Mouse (Mus musculus) hindbrain, postnatal 0 days (tissue): ENCODE data around the gene Trim63. TPM values are rescaled to one million over a fixed set of nuclear protein-coding genes. Genes with fewer than 3 reads are reported as not detected.
"Not testable (repeated sequence)": the region's sequence is repeated elsewhere in the genome, so short reads cannot be mapped to it uniquely, and the experiment has no call there.

Source experiments
- ATAC-seq: fragments of 200-750 bp; cut with Nextera tagmentation; 2 replicates; pipeline ENCODE4 v1.8.0; 2017; ENCODE audit warnings: mild to moderate bottlenecking, moderate TSS enrichment, moderate library complexity
- DNase-seq: peaks from one replicate; pipeline ENCODE4 v3.0.0-alpha.2; 2015; ENCODE audit warnings: low spot score
- H3K27ac ChIP-seq: fragments of 300-500 bp; sonication (generic); 2 replicates; pipeline ENCODE4 v1.5.1; 2014; ENCODE audit warnings: mild to moderate bottlenecking
- H3K27me3 ChIP-seq: fragments of 300-500 bp; sonication (generic); 2 replicates; pipeline ENCODE4 v1.6.1; 2014; ENCODE audit warnings: low read length, mixed read lengths; ENCODE audit not compliant: insufficient read depth
- H3K36me3 ChIP-seq: fragments of 300-500 bp; sonication (generic); 2 replicates; pipeline ENCODE4 v1.6.1; 2014; ENCODE audit warnings: low read length, mixed read lengths; ENCODE audit not compliant: insufficient read depth
- H3K4me1 ChIP-seq: fragments of 300-500 bp; sonication (generic); 2 replicates; pipeline ENCODE4 v1.6.1; 2014; ENCODE audit warnings: antibody characterized with exemption, low read length, mixed read lengths; ENCODE audit not compliant: insufficient read depth
- H3K4me2 ChIP-seq: fragments of 300-500 bp; sonication (generic); 2 replicates; pipeline ENCODE4 v1.6.1; 2014; ENCODE audit warnings: low read depth, mild to moderate bottlenecking, low read length, moderate library complexity, mixed read lengths
- H3K4me3 ChIP-seq: fragments of 300-500 bp; sonication (generic); 2 replicates; pipeline ENCODE4 v1.5.1; 2014; ENCODE audit warnings: low read length
- H3K9ac ChIP-seq: fragments of 300-500 bp; sonication (generic); replicated peaks from 2 replicates; pipeline ENCODE4 v1.6.1; 2014; ENCODE audit warnings: mild to moderate bottlenecking, low read length, moderate library complexity, mixed read lengths
- H3K9me3 ChIP-seq: fragments of 300-500 bp; sonication (generic); 2 replicates; pipeline ENCODE4 v1.6.1; 2016; ENCODE audit warnings: low read length, mixed read lengths
- CTCF ChIP-seq: IDR thresholded peaks from 2 replicates; pipeline ENCODE4 v1.5.1; 2016; ENCODE audit warnings: antibody characterized with exemption, control low read depth, low read depth
- WGBS: fragments of 180-500 bp; shearing (Covaris S2); extraction: QIAGEN DNeasy Blood & Tissue Kit; methylation state at CpG from one replicate; pipeline ENCODE4 v1.1.7; 2014; 5-methylcytosine and 5-hydroxymethylcytosine counted together
- polyA plus RNA-seq: library from polyadenylated mRNA; unstranded; fragments of >200 nt; fragmentation: Nextera tagmentation; extraction: Ambion mirVana; gene quantifications from 2 replicates; pipeline ENCODE4 v1.2.1, GENCODE M21; 2015
- total RNA-seq: library from RNA; depleted of rRNA; stranded (reverse); fragments of >200 nt; gene quantifications from 2 replicates; pipeline ENCODE4 v1.2.3, GENCODE M21; 2014

Trim63 gene
- total and polyA plus RNA-seq, 2 experiments from 2014 or later: 1.1 to 1.5 TPM

DNA sequence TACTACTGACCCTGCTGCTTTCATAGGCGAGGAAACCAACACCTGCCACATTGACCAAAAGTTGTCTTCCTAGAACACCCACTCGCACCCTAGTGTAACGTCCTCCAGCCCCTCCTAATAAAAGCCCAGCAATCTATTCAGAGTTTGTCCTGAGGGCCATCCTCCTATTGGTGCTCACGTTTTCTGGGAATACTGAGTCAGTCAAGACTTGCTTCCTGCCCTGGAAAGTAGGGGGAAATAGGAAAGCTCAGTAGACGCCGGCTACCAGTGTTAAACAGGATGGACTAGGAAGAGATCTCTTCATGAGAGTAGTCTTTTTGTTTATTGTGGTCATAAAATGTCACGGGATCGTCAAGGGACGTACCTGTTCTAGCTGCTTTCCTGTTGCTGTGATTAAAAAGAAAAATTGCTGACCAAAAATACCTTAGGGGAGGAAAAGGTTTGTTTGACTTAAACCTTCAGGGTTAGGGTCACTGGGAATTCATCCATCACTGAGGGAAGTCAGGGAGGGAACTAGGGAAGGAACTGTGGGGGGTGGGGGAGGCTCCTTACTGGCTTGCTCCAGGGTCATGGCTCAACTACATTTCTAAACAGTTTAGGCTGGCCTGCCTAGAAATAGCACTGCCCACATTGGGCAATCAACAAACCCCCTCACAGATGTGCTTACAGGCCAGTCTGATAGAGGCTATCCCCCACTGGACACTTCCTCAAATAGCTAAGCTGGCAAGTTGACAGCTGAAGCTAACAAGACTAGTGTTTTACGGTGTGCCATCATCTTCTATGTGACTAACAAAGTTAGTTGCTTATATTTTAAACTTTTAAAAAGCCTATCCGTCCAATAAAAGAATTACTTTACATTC is 26.3 kb upstream of the Trim63 start:
- H3K4me3 ChIP-seq: peak overlapping the region; percentile 99
- no peaks in the 10 kb centered on the region for H3K9me3 ChIP-seq
- peak overlapping the region; percentile 100 for H3K27ac ChIP-seq
- peaks cover 8% of the 10 kb centered on the region for H3K36me3 ChIP-seq
- no peaks in the 10 kb centered on the region for H3K27me3 ChIP-seq
- peak overlapping the region; percentile 66 for H3K4me2 ChIP-seq
- peak; percentile 13 for DNase-seq
- ATAC-seq: no peak
- TF ChIP-seq CTCF: no peak
- peak overlapping the region; percentile 98 for H3K9ac ChIP-seq
- peaks cover 8% of the 10 kb centered on the region; the same call in 1 of the 2 replicates for H3K4me1 ChIP-seq
- WGBS: 46% methylated on average over 11 of the region's 11 CpGs

DNA sequence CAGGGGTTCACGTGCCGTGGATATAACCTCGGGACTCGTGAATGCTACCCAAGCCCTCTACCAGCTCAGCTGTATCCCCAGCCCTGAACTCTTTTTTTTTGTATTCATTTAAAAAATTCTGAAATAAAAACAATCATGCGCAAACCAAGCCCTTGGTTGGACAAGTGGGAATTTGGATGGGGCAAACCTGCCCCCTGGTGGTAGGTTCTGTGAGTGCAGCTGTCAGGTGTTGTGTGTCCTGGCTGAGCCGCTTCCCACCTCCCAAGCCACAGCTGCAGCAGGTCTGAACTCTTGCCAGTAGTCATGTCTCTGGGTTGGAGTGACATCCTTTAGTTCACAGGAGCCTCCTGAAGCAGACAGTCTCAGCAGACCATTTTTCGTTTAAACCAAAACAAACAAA is 22.9 kb upstream of the Trim63 start:
- no peaks in the 10 kb centered on the region for H3K9me3 ChIP-seq
- no peak overlapping the region for H3K9ac ChIP-seq
- H3K4me1 ChIP-seq: peaks cover 8% of the 10 kb centered on the region; the same call in 1 of the 2 replicates
- DNase-seq (peak; percentile 83), ATAC-seq (no peak)
- WGBS: 19% methylated on average over 7 of the region's 7 CpGs
- H3K36me3 ChIP-seq: no peaks in the 10 kb centered on the region
- no peak overlapping the region for H3K27ac ChIP-seq
- peak; percentile 92 for TF ChIP-seq CTCF
- no peaks in the 10 kb centered on the region for H3K27me3 ChIP-seq
- H3K4me2 ChIP-seq: no peak overlapping the region
- no peak overlapping the region for H3K4me3 ChIP-seq

DNA sequence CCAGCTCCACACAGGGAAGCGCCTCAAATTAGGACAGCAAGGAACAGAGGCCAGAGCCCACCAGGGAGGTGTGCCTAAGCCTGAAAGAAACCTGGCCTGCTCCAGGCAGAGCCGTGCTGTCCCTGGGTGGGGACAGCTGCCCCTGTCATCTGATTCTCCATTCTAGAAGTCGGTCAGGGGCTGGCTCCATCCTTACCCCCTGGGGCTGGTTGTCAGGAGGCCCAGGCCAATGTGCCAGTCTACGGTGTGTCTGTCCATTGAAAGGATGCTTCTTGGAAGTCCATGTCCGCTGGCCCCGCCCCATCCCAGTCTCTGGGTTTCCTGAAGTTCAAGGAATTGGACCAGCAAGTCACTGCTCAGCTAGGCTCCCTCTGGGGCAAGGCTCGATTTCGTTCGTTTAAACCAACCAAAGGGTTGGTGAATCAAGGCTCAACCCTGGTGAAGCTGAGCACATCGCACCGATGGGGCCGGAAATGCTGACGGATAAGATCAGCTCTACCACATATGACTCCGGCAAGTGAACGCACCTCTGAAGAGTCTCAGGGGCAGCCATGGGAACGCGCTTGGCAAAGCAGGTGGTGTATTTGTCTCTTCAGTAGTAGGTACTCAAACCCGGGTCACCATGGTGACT is 21.7 kb upstream of the Trim63 start:
- no peak overlapping the region for H3K27ac ChIP-seq
- no peaks in the 10 kb centered on the region for H3K36me3 ChIP-seq
- no peak overlapping the region for H3K4me2 ChIP-seq
- no peaks in the 10 kb centered on the region for H3K9me3 ChIP-seq
- H3K4me3 ChIP-seq: no peak overlapping the region
- H3K4me1 ChIP-seq: peaks cover 7% of the 10 kb centered on the region; the same call in 1 of the 2 replicates
- no peak for ATAC-seq
- TF ChIP-seq CTCF: no peak
- no peak for DNase-seq
- no peaks in the 10 kb centered on the region for H3K27me3 ChIP-seq
- WGBS: 66% methylated on average over 18 of the region's 18 CpGs
- H3K9ac ChIP-seq: no peak overlapping the region

DNA sequence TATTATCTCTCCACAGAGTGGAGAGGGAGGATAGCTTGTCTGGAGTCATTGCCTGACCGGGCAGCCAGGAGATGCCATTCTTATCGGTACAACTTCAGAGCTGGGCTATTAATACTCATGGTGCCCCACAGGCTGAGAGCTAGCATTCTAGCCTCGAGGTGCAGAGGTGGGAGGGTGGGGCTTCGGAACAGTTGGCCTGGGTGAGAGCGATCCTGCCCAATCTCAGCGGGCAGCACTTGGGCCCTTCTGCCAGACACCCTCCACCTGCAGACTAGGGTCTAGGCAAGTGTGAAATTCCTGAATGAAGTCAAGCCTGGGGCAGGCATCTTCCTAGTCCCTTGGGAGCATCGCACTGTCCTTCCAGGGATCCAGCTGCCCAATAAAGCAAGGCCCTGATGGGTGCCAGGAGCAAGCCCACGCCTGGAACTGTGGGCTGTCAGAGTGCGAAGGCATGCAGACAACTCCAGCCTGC is 21.2 kb upstream of the Trim63 start:
- no peak for TF ChIP-seq CTCF
- H3K9ac ChIP-seq: no peak overlapping the region
- H3K27ac ChIP-seq: no peak overlapping the region
- ATAC-seq (no peak), DNase-seq (no peak)
- no peaks in the 10 kb centered on the region for H3K27me3 ChIP-seq
- H3K9me3 ChIP-seq: no peaks in the 10 kb centered on the region
- no peak overlapping the region for H3K4me3 ChIP-seq
- H3K4me1 ChIP-seq: peaks cover 1% of the 10 kb centered on the region; the same call in 1 of the 2 replicates
- H3K36me3 ChIP-seq: no peaks in the 10 kb centered on the region
- H3K4me2 ChIP-seq: no peak overlapping the region
- WGBS: 71% methylated on average over 9 of the region's 9 CpGs

DNA sequence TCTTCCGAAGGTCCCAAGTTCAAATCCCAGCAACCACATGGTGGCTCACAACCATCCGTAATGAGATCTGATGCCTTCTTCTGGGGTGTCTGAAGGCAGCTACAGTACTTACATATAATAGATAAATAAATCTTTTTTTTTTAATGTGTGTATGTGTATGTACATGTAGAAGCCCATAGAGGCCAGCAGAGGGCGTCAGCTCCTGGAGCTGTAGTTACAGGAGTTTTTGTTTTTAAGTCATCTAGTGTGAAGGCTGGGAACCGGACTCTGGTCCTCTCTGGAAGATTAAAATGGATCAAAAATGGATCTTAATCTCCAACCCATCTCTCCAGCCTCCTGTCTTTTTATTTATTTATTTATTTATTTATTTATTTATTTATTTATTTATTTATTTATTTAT is 18.8 kb upstream of the Trim63 start:
- not testable (repeated sequence) for H3K27ac ChIP-seq, DNase-seq, ATAC-seq, H3K4me2 ChIP-seq, H3K27me3 ChIP-seq, H3K9me3 ChIP-seq, H3K4me3 ChIP-seq, H3K36me3 ChIP-seq, H3K9ac ChIP-seq, H3K4me1 ChIP-seq
- WGBS: 78% methylated on average over 4 of the region's 4 CpGs

DNA sequence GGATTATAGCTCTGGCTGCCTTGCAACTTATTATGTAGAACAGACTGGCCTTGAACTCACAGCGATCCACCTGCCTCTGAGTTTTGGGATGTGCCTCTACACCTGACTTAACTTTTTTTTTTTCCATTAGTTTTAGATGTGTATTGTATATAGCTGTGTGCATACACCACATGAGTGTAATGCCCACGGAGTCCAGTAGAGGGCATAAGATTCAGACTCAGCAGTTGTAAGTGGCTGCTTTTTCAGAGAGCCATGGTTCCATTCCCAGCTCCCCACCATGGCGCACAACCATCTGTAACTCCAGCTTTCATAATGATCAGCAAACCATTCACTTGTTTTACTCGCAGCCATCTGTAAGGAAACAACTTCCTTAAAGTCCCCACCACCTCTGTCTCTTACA is 18.4 kb upstream of the Trim63 start:
- Histone ChIP-seq H3K36me3 (no peaks in the 10 kb centered on the region), H3K4me3 (no peak overlapping the region), H3K9me3 (no peaks in the 10 kb centered on the region), H3K4me2 (no peak overlapping the region), H3K4me1 (no peaks in the 10 kb centered on the region), H3K9ac (no peak overlapping the region), H3K27me3 (no peaks in the 10 kb centered on the region), H3K27ac (no peak overlapping the region)
- ATAC-seq: no peak
- 0 out of 2 replicates have a peak, but pooled peaks have one; percentile 1 for TF ChIP-seq CTCF
- DNase-seq: no peak
- WGBS: 94% methylated on average over 4 of the region's 4 CpGs
